Mouse (Mus musculus) forebrain, embryonic 11.5 days (tissue): ENCODE results near the gene Gm10277. TPM values are rescaled to one million over a fixed set of nuclear protein-coding genes. Genes with fewer than 3 reads are reported as not detected.
A peak's percentile ranks its signal among the peaks of the same experiment; 100 is the strongest.
"Not testable (repeated sequence)": the region's sequence is repeated elsewhere in the genome, so short reads cannot be mapped to it uniquely, and the experiment has no call there.

Source experiments
- ATAC-seq: fragments of 200-750 bp; cut with Nextera tagmentation; replicated peaks from 2 replicates; pipeline ENCODE4 v1.8.0; 2017; ENCODE audit warnings: moderate TSS enrichment; ENCODE audit not compliant: low FRiP score
- DNase-seq: peaks from one replicate; pipeline ENCODE4 v3.0.0-alpha.2; 2017; ENCODE audit warnings: low spot score
- H3K27ac ChIP-seq: fragments of 300-500 bp; sonication (generic); 2 replicates; pipeline ENCODE4 v1.5.1; 2014; ENCODE audit warnings: low read depth, low read length
- H3K27me3 ChIP-seq: fragments of 300-500 bp; sonication (generic); 2 replicates; pipeline ENCODE4 v1.6.1; 2014; ENCODE audit warnings: mild to moderate bottlenecking, low read length, mixed read lengths; ENCODE audit not compliant: control insufficient read depth, insufficient read depth
- H3K36me3 ChIP-seq: fragments of 300-500 bp; sonication (generic); 2 replicates; pipeline ENCODE4 v1.6.1; 2014; ENCODE audit warnings: mild to moderate bottlenecking, low read length, moderate library complexity, mixed read lengths; ENCODE audit not compliant: control insufficient read depth, insufficient read depth
- H3K4me1 ChIP-seq: fragments of 300-500 bp; sonication (generic); replicated peaks from 2 replicates; pipeline ENCODE4 v1.6.1; 2014; ENCODE audit warnings: low read length, mixed read lengths; ENCODE audit not compliant: control insufficient read depth, insufficient read depth
- H3K4me2 ChIP-seq: fragments of 300-500 bp; sonication (generic); 2 replicates; pipeline ENCODE4 v1.6.1; 2014; ENCODE audit warnings: low read depth, mild to moderate bottlenecking, low read length, moderate library complexity, mixed read lengths; ENCODE audit not compliant: severe bottlenecking
- H3K4me3 ChIP-seq: fragments of 300-500 bp; sonication (generic); 2 replicates; pipeline ENCODE4 v1.5.1; 2014; ENCODE audit warnings: low read depth, low read length
- H3K9ac ChIP-seq: fragments of 300-500 bp; sonication (generic); 2 replicates; pipeline ENCODE4 v1.6.1; 2014; ENCODE audit warnings: low read length
- H3K9me3 ChIP-seq: fragments of 300-500 bp; sonication (generic); 2 replicates; pipeline ENCODE4 v1.6.1; 2016; ENCODE audit warnings: low read length, mixed read lengths; ENCODE audit not compliant: control insufficient read depth
- WGBS: fragments of 180-500 bp; shearing (Covaris S2); extraction: QIAGEN DNeasy Blood & Tissue Kit; methylation state at CpG from one replicate; pipeline ENCODE4 v1.1.7; 2014; 5-methylcytosine and 5-hydroxymethylcytosine counted together
- polyA plus RNA-seq: library from polyadenylated mRNA; unstranded; fragments of >200 nt; fragmentation: Nextera tagmentation; extraction: Ambion mirVana; gene quantifications from 2 replicates; pipeline ENCODE4 v1.2.1, GENCODE M21; 2014

Gm10277 gene
- polyA plus RNA-seq, 1 experiment from 2014 or later = 1.6 TPM

DNA sequence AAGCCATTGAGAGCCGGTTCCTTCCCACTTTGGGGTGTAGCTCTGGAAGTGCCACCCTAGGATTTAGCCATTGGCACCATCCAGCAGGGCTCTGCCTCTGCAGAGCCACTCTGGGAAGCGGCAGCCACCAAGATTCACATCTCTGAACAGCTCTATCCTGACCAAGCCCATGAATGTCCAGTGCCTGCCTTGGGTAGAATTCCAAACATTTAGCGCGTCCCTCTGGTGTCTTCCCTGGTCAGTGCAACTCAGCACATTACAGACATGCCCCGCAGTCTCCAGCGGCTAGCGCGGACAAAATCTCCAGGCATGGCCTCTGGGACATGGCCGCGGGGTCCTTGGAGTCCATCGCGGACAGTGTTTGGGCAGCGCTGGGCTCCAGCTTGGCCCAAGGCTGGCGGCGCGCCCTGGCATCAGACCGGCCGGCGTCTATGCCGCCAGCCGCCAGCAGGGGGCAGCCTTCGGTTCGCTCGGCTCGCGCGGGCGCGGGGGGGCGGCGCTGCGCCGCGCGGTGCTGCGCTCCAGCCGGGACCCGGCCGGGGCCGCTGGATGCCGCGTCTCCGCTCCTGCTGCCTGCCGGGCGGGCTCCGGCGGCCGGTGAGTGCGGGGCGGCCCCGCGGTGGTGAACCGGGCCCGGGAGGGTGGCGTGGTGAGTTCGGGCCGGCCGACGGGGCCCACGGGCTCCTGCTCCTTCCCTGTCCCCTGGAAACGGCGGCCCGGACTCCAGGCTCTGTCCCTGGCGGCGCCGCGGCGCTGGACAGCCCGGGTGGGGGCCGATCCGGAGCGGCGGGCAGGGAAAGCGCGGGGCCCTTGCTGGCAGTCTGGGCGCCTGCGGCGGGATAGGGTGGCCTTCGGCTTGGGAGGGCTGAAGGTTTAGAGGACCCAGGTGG, 24.5 kb downstream of the Gm10277 start, which contains the start of gene Myo18a:
Myo18a (plus strand) TSS at position 464 of the 890 bp plus-strand sequence.
- Histone ChIP-seq H3K9me3 (no peaks in the 10 kb centered on the region), H3K4me2 (peak within 1 kb of the TSS; percentile 71), H3K27ac (peak within 1 kb of the TSS; percentile 91), H3K27me3 (no peaks in the 10 kb centered on the region; the same call in 1 of the 2 replicates), H3K9ac (peak within 1 kb of the TSS; percentile 96), H3K4me3 (peak within 1 kb of the TSS; percentile 90), H3K36me3 (no peaks in the 10 kb centered on the region), H3K4me1 (peaks cover 29% of the 10 kb centered on the region)
- ATAC-seq (peak; percentile 84), DNase-seq (peak; percentile 94)
- WGBS = 2% methylated on average over 75 of the region's 79 CpGs

DNA sequence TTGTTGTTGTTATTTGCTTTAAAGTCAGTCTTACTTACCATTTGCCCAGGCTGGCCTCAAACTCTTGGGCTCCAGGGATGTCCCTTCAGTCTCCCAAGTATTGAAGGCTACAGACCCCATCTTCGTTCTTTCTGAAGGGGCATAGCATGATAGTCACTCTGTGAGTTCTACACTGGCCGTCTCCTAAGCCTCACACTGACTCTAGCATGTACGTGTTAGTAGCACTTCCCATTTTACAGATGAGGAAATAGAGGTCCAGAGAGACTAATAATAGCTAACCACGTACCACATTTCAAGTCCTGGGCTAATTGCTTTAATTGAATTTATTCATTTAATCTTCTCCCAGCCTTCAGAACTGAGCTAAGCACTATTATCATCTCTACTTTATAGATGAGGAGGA, 27.5 kb downstream of the Gm10277 start:
- WGBS = 92% methylated on average over 4 of the region's 4 CpGs
- Histone ChIP-seq H3K27ac (no peak overlapping the region), H3K9me3 (no peaks in the 10 kb centered on the region), H3K4me2 (no peak overlapping the region), H3K36me3 (no peaks in the 10 kb centered on the region), H3K27me3 (no peaks in the 10 kb centered on the region; the same call in 1 of the 2 replicates), H3K4me1 (peaks cover 14% of the 10 kb centered on the region; the same call in 1 of the 2 replicates), H3K9ac (no peak overlapping the region), H3K4me3 (no peak overlapping the region)
- DNase-seq (no peak), ATAC-seq (no peak)

DNA sequence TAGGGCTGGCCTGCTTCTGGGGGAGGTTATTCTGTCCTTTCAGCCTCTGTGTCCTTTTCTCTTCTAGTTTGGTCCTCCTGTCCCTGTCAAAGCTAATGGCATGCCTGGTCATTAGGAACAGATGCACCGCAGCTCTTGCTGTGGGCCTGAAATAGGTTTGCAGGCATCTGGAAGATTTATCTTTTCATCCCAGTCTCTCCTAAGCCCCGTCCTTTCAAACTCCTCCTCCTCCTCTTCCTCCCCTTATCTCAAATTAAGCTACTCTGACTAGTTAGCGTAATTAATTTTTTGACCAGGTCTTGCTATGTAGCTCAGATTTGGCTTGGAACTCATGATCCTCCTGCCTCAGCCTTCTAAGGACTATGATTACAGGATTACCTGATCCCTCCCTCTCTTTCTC, 34.1 kb downstream of the Gm10277 start:
- Histone ChIP-seq H3K27me3 (no peaks in the 10 kb centered on the region), H3K9ac (no peak overlapping the region), H3K9me3 (no peaks in the 10 kb centered on the region), H3K4me3 (no peak overlapping the region), H3K36me3 (no peaks in the 10 kb centered on the region), H3K4me1 (0 out of 2 replicates have a peak, but pooled peaks cover 1% of the 10 kb centered on the region), H3K4me2 (no peak overlapping the region), H3K27ac (no peak overlapping the region)
- DNase-seq (no peak), ATAC-seq (no peak)
- 68% methylated on average over 3 of the region's 3 CpGs for WGBS

DNA sequence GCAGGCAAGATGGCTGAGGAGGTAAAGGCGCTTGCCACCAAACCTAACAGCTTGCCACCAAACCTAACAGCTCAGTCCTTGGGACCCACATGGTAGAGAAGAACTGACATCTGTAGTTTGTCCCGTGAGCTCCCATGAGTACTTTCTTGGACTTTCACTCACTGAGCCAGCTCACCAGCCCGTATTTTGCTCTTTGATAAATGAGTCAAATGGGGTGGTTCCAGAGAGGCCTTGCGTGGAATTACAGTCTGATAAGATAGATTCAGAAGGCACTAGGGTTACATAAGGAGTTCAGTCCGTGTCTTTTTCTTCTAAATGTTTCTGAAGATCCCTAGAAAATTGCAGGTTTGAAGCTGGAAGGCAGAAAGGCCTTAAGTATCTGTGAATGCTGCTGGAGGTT, 35.0 kb downstream of the Gm10277 start:
- DNase-seq = no peak
- Histone ChIP-seq H3K27ac (no peak overlapping the region), H3K9ac (no peak overlapping the region), H3K4me1 (no peaks in the 10 kb centered on the region), H3K4me2 (no peak overlapping the region), H3K27me3 (no peaks in the 10 kb centered on the region), H3K36me3 (no peaks in the 10 kb centered on the region), H3K9me3 (no peaks in the 10 kb centered on the region), H3K4me3 (no peak overlapping the region)
- ATAC-seq = no peak
- WGBS = 85% methylated on average over 5 of the region's 5 CpGs

DNA sequence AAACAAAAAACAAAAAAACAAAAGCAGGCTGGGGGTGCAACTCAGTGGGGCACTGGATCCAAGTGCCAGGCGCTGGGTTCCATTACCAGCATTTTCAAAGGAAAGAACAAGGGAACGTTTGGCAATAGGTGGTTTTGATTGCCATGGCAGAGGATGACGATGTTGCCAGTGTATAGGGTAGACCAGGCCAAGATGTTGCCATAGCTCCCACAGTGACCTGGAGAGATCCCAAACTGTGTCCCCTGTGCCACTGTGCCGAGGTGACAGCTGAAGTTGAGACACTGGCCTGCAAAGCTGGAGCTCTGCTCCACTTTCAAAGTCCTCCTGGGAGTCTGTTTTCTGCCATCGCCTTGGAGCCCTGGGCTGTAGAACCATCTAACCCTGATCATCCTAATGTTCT, 38.6 kb downstream of the Gm10277 start:
- Histone ChIP-seq H3K36me3 (no peaks in the 10 kb centered on the region), H3K9me3 (no peaks in the 10 kb centered on the region), H3K27me3 (no peaks in the 10 kb centered on the region), H3K4me2 (no peak overlapping the region), H3K4me3 (no peak overlapping the region), H3K27ac (no peak overlapping the region), H3K4me1 (no peaks in the 10 kb centered on the region), H3K9ac (no peak overlapping the region)
- ATAC-seq (no peak), DNase-seq (no peak)
- 85% methylated on average over 5 of the region's 5 CpGs for WGBS

DNA sequence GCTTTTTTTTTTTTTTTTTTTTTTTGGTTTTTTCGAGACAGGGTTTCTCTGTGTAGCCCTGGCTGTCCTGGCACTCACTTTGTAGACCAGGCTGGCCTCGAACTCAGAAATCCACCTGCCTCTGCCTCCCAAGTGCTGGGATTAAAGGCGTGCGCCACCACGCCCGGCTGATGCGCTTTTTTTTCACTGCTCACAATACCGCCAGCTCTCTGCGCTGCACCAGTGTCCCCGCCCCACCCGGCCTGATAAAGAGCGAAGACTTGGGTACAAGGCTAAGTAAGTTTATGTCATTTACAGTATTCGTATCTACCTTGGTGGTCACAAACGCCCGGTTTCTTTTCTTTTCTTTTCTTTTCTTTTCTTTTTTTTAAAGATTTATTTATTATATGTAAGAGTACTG, 40.4 kb downstream of the Gm10277 start:
- DNase-seq, H3K27ac ChIP-seq, H3K9me3 ChIP-seq, ATAC-seq, H3K27me3 ChIP-seq, H3K9ac ChIP-seq, H3K4me3 ChIP-seq, H3K4me1 ChIP-seq, H3K4me2 ChIP-seq, H3K36me3 ChIP-seq: not testable (repeated sequence)
- 93% methylated on average over 13 of the region's 15 CpGs for WGBS

DNA sequence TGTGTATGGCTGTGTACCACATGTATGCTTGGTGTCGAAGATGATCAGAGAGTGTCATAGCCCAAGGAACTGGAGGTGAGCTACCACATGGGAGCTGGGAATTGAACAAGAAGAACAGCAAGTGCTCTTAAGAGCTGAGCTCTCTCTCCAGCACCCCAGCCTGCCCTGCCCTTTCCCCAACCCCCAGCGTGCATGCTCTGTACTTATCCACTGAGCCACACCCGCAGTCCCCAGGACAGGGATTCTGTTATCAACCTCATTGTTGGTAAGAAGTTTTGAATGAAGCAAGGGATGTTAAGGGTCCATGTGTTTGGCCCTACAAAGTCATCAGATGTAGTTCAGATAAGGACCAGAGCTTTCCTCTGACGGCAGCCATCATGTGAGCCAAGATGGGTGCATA, 40.9 kb downstream of the Gm10277 start:
- Histone ChIP-seq H3K27ac (no peak overlapping the region), H3K9ac (no peak overlapping the region), H3K4me2 (no peak overlapping the region), H3K4me3 (no peak overlapping the region), H3K9me3 (no peaks in the 10 kb centered on the region), H3K27me3 (no peaks in the 10 kb centered on the region), H3K36me3 (no peaks in the 10 kb centered on the region), H3K4me1 (no peaks in the 10 kb centered on the region)
- DNase-seq = no peak
- ATAC-seq = no peak
- 91% methylated on average over 4 of the region's 4 CpGs for WGBS

DNA sequence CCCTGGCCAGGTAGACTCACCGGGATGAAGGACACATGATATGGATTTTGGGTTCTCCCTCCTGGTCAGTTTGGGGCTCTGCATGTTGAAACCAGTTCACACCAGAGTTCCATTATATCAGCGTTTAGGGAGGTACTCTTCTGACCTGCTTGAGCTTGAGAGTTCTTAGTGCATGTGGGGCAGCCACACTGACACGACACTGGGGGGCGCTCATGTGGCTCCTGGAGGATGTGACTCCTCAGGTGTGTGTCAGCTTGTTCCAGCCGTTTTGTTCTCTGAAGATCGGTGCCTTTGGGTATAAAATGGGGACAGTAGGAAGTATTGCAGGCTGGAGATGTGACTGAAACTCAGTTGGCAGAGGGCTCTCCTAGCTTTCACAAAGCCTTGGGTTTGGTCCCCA, 43.6 kb downstream of the Gm10277 start:
- ATAC-seq (no peak), DNase-seq (no peak)
- Histone ChIP-seq H3K4me1 (no peaks in the 10 kb centered on the region), H3K36me3 (no peaks in the 10 kb centered on the region), H3K4me3 (no peak overlapping the region), H3K9ac (no peak overlapping the region), H3K27me3 (no peaks in the 10 kb centered on the region), H3K9me3 (no peaks in the 10 kb centered on the region), H3K4me2 (no peak overlapping the region), H3K27ac (no peak overlapping the region)
- 38% methylated on average over 6 of the region's 6 CpGs for WGBS

DNA sequence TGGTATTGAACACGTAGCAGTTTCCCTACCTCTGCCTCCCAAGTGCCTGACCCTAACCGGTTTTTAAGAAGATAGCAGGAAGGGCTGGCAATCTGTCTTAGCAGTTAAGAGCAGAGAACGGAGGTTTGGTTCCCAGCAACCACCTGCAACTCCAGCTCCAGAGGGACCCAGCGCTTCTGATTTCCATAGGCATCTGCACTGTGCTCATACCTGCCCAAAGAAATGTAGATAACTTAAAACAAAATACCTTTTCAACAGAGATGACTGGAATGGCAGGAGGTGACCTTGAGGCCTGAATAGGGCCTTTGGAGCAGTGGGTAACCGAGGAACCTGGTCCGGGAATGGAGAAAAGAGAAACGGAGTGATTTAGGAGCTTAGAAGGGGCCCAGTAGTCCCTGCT, 49.0 kb downstream of the Gm10277 start:
- H3K27ac ChIP-seq = no peak overlapping the region
- no peak overlapping the region for H3K9ac ChIP-seq
- H3K27me3 ChIP-seq = no peaks in the 10 kb centered on the region
- ATAC-seq (no peak), DNase-seq (no peak)
- H3K4me2 ChIP-seq = no peak overlapping the region
- H3K36me3 ChIP-seq = no peaks in the 10 kb centered on the region
- no peaks in the 10 kb centered on the region for H3K4me1 ChIP-seq
- H3K4me3 ChIP-seq = no peak overlapping the region
- no peaks in the 10 kb centered on the region for H3K9me3 ChIP-seq
- 51% methylated on average over 7 of the region's 7 CpGs for WGBS
